Mouse (Mus musculus): Measurements from ENCODE around the gene Rbp7. TPM values are rescaled to one million over a fixed set of nuclear protein-coding genes. Genes with fewer than 3 reads are reported as not detected.

The Rbp7 gene
- polyA plus RNA-seq (2012; rRNA removed) = not detected in 2 replicates

GRCm38 (mm10) chr4:149454879-149455278, at the start of gene Rbp7:
Gene Rbp7 (minus strand): TSS chr4:149454978.

GRCm38 (mm10) chr4:149485053-149485824, 30.5 kb upstream of the Rbp7 start, which contains the start of the genes Nmnat1 and Lzic:
Gene Nmnat1 (minus strand): TSS chr4:149485202.
Gene Lzic (plus strand): TSS chr4:149485229.

GRCm38 (mm10) chr4:149477078-149477477, 22.3 kb upstream of the Rbp7 start, which contains the start of gene Tmem274:
Gene Tmem274 (plus strand): TSS chr4:149477378.

GRCm38 (mm10) chr4:149426325-149427199, 28.2 kb downstream of the Rbp7 start, which contains the start of gene Ube4b:
Gene Ube4b (minus strand): TSS chr4:149426749.

Other genes with a start within 250 kb of the Rbp7 start
- gene Kif1b, start 147.3 kb downstream of the Rbp7 start, polyA plus RNA-seq (2012; rRNA removed) = 3.9 and 4.1 TPM in 2 replicates
- gene Ube4b, start 28.2 kb downstream of the Rbp7 start, polyA plus RNA-seq (2012; rRNA removed) = 16.5 and 19.4 TPM in 2 replicates
- not detected in 2 replicates for gene Tmem274, start 22.4 kb upstream of the Rbp7 start, polyA plus RNA-seq (2012; rRNA removed)
- 3.6 and 3.8 TPM in 2 replicates for gene Nmnat1, start 30.2 kb upstream of the Rbp7 start, polyA plus RNA-seq (2012; rRNA removed)
- gene Lzic, start 30.3 kb upstream of the Rbp7 start, polyA plus RNA-seq (2012; rRNA removed) = 10.0 and 10.7 TPM in 2 replicates
- gene Ctnnbip1, start 63.3 kb upstream of the Rbp7 start, polyA plus RNA-seq (2012; rRNA removed) = 1.7 TPM in 2 replicates
- gene Clstn1, start 131.5 kb upstream of the Rbp7 start, polyA plus RNA-seq (2012; rRNA removed) = 1.3 and 1.4 TPM in 2 replicates
- 3.1 and 4.4 TPM in 2 replicates for gene Pik3cd, start 247.6 kb upstream of the Rbp7 start, polyA plus RNA-seq (2012; rRNA removed)

All from liver, embryonic 14 days (tissue).